Mouse (Mus musculus): ENCODE data around the gene Mast3.

DNA sequence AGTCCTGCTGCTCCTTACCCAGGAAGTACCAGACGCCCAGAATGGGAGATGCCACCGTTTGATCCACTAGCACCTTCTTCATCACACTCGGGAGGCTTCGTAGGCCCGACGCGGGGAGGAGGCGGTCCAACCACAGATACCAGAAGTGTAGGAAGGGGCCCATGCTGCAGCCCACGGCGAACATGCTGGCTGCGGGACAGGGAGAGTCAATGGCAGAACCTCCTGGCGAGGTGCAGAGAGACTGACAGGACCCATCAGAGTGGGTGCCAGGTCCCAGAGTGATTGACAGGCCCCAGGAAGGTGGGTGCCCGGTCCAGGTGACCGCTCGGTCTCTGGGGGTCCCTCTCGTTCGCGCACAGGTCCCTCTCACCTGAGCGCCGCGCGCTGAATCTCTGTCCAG, 44.5 kb downstream of the Mast3 start:
- TF ChIP-seq POLR2A (IDR thresholded peaks at IDR 0.05; ENCODE audit: insufficient read length, low read depth) (no peak), MYOD1 (IDR thresholded peaks at IDR 0.05; ENCODE audit: control insufficient read depth in 1 of 3, insufficient read length in 2 of 3, low read depth in 2 of 3) (no peak), POLR2AphosphoS2 (IDR thresholded peaks at IDR 0.05; ENCODE audit: insufficient read length, low read depth) (no peak), TCF12 (IDR thresholded peaks at IDR 0.05; ENCODE audit: insufficient read depth, poor library complexity, severe bottlenecking) (no peak), USF1 (IDR thresholded peaks at IDR 0.05; ENCODE audit: low read depth) (no peak), MAX (IDR thresholded peaks at IDR 0.05; ENCODE audit: low read depth) (no peak), SRF (IDR thresholded peaks at IDR 0.05; ENCODE audit: control insufficient read depth, insufficient read length, low read depth) (no peak), TCF3 (IDR thresholded peaks at IDR 0.05; ENCODE audit: insufficient read length, low read depth) (no peak), E2F4 (IDR thresholded peaks at IDR 0.05; ENCODE audit: insufficient read depth) (no peak), CEBPB (IDR thresholded peaks at IDR 0.05; ENCODE audit: insufficient read depth, poor library complexity, severe bottlenecking) (no peak), MYOG (IDR thresholded peaks at IDR 0.05; ENCODE audit: control insufficient read depth in 1 of 3, insufficient read depth in 1 of 3, insufficient read length in 2 of 3, low read depth in 2 of 3) (no peak)

Measured in myocyte (in vitro differentiated cells).